Mouse (Mus musculus): ENCODE data around the gene Ccdc185. TPM values are rescaled to one million over a fixed set of nuclear protein-coding genes. Genes with fewer than 3 reads are reported as not detected.

Ccdc185 gene
- 0.19 and 0.89 TPM in 2 replicates for polyA plus RNA-seq (2012; rRNA removed)

- DNase-seq (ENCODE audit: low read depth), result no peak
Measured at GRCm38 (mm10) chr1:182749080-182749479, at the start of gene Ccdc185. Gene Ccdc185 (minus strand): TSS chr1:182749180.

GRCm38 (mm10) chr1:182797048-182797447, 48.1 kb upstream of the Ccdc185 start:
- no peak for DNase-seq (ENCODE audit: low read depth)

GRCm38 (mm10) chr1:182794628-182795027, 45.6 kb upstream of the Ccdc185 start:
- no peak for DNase-seq (ENCODE audit: low read depth)

- DNase-seq (ENCODE audit: low read depth), result no peak
Measured at GRCm38 (mm10) chr1:182794221-182794620, 45.2 kb upstream of the Ccdc185 start.

DNA sequence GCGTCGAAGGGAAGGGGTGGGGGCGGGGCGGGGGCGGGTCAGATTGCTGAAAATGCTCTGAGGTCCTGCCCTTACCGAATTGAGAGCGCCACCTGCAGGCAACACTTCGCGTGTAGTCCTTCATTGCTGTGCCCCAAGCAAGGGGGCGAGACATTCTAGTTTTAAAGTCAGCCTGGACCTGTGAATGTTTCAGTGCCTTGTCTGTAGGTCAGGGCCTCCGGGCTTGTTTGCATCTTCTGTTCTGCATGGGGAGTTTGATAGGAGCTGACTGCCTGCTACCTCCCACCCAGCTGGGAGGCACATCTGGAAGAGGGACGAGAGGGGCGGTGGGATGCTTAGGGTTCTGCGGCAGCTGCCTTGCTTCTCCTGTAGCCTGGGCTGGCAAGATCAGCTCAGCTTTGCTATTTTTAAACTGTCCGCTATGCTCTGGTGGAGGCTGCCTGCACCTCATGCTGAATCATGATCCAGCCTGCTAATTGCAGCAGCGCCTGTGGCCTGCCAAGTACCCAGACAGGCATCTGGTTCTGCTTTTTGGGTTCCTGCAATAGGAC, 43.6 kb upstream of the Ccdc185 start:
- no peak for DNase-seq (ENCODE audit: low read depth)

GRCm38 (mm10) chr1:182788896-182789295, 39.9 kb upstream of the Ccdc185 start:
- DNase-seq (ENCODE audit: low read depth), result no peak

GRCm38 (mm10) chr1:182787030-182787429, 38.0 kb upstream of the Ccdc185 start:
- no peak for DNase-seq (ENCODE audit: low read depth)

DNA sequence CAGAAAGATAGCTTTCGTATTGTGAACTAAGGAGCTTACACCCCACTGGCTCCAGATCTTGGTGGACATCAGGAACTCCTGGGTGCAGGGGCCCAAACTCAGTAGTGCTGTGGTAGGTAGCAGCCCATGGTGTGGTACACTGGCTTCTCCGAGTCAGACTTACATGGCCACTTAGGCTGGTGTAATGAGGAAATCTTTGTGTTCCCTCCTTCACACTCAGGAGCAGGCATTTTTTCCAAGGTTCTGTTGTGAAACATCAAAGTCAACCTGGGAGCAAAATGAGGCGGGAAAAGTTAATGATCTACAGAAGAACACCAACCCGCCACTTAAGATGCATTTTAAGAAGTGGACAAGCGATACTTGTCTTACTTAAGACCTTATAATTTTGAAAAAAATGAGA, 36.5 kb upstream of the Ccdc185 start:
- no peak for DNase-seq (ENCODE audit: low read depth)

DNA sequence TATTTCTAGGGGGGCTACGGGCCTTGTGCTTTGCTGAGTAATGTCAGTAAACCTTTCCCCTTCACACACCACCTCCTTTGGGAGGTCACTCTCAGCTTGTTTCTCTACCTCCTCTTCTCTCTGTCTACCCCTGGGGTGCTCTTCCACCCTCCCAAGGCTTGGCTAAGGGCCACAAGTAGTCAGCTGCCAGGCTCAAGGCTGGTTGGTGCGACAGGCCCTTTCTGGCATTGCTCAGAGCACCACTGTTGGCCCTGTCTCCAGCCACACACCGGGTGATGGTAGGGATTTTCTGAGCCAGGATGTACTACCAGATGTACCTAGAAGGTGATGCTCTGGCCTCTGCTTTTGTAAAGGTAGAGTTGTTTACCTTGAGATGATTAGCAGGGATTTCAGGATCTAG, 35.8 kb upstream of the Ccdc185 start:
- DNase-seq (ENCODE audit: low read depth), result no peak

DNA sequence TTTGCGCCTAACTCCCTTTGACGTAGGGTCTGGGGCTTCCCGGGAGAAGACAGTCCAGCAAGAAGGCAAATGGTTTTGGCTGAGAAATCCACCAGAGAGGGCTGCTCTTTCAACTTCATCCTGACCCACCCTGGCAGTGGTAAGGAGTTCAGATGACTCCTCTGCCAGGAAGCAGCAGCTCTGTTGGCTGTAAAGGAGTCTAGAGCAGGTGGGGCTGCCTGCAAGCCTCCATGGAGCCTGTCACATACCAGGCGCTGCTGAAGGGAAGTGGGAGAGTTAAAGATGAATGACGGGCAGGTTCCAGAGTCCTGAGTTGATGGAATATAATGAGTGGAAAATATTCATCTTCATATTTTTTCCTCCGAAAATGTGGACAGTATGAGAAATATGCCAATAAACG, 34.8 kb upstream of the Ccdc185 start:
- DNase-seq (ENCODE audit: low read depth), result no peak

DNA sequence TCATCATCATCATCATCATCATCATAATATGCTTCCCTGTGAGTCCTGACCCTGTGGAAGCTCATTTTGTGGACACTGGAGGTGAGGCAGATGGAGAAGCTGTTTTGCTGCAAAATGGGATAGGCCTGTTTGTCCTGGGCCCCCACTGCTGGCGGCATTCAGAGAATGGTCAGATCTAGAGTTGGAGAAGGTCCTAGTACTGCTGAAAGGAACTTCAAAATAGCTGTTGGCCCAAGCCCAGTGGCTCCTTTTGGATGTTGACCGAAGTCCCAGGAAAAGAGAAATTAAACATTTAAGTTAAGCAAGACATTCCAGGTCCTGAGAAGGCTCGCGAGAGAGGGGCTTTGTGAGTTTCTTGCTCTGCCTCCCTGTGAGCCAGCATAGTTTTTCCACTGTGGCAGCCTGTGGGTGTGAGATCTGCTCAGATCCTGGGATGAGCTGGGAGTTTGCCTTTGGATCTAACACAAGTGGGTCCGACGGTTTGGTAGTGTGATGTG, 30.1 kb upstream of the Ccdc185 start:
- DNase-seq (ENCODE audit: low read depth), result no peak

DNA sequence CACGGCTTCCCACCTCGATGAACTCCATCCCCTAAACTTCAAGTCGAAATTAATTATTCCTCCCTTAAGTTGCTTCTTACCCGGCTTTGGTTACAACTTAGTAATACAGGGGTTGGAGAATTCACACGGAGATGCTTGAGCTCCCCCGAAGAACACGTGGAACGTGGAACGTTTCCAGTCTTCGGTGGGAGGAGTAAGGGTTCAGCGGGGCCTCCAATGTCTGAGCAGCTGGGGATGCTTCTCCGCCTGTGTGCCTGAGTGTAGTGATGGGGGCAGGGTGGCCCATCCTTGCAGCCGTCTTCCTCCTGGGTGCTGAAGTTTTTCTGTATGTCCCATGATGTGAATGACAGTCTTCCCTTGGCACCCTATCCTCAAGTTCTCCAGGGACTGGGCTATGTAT, 29.2 kb upstream of the Ccdc185 start:
- no peak for DNase-seq (ENCODE audit: low read depth)

DNA sequence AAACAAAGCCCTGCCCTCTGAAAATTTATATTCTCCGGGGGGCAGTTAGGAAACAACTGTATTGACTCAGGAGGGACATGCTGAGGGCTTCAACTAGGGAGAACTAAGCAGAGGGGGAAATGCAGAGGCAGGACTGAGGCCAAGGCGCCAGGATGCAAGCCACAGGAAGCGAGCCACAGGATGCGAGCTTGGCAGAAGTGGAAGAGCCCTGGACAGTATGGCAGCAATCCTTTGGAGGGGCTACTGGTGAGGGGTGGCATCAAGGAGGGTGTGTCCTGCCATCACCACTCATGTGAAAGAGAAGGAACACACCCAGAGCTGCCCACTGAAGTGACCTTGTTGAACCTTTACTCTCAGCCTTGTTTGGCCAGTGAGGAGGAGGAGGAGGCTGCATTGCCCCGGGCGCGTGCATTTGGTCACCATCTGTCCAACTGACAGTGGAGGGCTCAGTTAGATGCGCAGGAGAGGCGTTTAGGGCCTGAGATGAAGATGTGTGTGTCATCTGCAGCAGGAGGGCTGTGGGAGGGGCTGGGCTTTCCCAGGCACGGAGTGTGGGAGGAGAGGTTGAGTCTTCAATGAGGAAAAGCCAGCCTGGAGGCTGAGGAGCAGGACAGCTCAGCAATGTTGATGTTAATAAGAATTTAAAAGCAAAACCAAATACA, 27.9 kb upstream of the Ccdc185 start:
- DNase-seq (ENCODE audit: low read depth), result no peak

DNA sequence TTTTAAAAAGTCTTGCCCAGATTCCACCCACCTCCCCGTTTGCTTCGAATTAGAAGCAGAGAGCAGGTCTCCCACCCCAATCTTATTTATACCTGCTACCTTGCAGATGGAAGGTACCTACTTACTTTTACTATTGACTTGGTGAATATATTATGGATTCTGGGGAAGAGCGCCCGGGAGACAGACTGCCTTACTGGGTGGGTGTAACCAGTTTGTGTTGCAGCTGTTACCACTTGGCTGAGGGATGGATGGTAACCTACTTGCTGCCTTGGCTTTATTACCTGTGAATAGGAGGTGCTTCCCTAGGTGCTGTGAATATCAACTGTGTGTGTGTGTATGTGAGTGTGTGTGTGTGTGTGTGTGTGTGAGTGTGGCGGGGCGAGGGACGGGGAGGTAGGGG, 26.6 kb upstream of the Ccdc185 start:
- DNase-seq (ENCODE audit: low read depth), result no peak

- DNase-seq (ENCODE audit: low read depth), result no peak
Measured at GRCm38 (mm10) chr1:182764541-182765281, 15.7 kb upstream of the Ccdc185 start.

GRCm38 (mm10) chr1:182763716-182764461, 14.9 kb upstream of the Ccdc185 start, which contains the start of gene Susd4:
Gene Susd4 (plus strand): TSS chr1:182763860.
- DNase-seq (ENCODE audit: low read depth), result no peak

GRCm38 (mm10) chr1:182763191-182763715, 14.3 kb upstream of the Ccdc185 start:
- DNase-seq (ENCODE audit: low read depth), result no peak

GRCm38 (mm10) chr1:182758783-182759182, 9.8 kb upstream of the Ccdc185 start:
- DNase-seq (ENCODE audit: low read depth), result no peak

- no peak for DNase-seq (ENCODE audit: low read depth)
Measured at GRCm38 (mm10) chr1:182754865-182755264, 5.9 kb upstream of the Ccdc185 start.

DNA sequence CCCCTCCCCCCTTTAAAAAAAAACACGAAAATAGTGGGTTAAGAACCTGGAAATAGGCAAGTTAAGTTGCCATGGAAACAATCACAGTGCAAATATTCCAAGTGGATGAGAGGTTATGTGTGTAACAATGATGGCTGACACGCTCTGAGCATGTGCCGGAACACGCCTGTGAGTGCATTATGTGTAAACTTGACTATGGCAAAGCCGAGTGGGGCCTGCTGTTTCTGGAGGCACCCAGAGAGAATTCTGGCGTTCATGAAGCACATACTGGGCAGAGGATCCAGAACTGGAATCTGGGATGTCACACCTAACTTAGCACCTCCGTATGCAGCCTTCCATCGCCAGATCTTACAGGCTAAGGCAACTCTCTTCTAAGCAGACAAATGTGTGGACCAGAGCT, 4.7 kb upstream of the Ccdc185 start:
- DNase-seq (ENCODE audit: low read depth), result no peak

DNA sequence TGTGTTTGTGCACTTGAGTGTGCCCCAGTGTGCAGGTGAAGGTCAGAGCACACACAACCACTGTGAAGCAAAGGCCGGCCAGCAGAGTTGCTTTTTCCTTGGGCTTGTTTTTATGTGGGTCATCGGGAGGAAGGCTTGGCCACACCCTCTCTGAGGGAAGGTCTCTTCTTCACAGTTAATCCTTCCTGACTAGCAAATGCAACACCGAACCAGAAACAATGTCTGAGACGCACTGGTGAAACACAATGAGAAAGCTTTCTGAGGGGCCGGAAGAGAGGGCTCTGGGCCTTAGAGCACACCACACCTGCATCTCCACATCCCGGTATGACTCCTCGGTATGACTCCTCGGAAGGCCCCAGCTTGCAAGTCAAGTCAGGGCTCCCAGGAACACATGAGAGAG, 2.3 kb upstream of the Ccdc185 start:
- DNase-seq (ENCODE audit: low read depth), result no peak

DNA sequence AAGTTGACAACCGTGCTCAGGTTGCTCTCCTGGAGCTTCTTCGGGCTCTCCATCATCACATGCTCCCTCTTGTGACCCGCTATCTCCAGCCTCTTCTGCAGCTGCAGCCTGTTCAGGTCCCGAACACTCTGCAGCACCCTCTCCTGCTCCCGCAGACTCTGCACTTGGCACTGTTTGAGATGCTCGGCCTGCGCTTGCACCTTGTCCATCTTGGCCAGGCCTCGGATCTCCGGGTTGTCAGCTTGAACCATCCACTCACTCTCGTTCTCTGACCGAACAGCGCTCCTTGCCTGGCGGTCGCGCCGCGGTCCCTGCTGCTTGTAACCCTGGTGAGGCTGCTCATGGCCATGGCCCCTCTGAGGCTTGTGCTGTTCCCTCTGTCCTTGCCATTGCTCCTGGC, 1.1 kb downstream of the Ccdc185 start:
- no peak for DNase-seq (ENCODE audit: low read depth)

Measured in gonadal fat pad, adult 2 months (tissue).